Mouse (Mus musculus) heart, postnatal 0 days (tissue): ENCODE data around the gene Ncoa5. TPM values are rescaled to one million over a fixed set of nuclear protein-coding genes. Genes with fewer than 3 reads are reported as not detected.

ENCODE experiments used
- ATAC-seq: fragments of 200-750 bp; cut with Nextera tagmentation; 2 replicates; pipeline ENCODE4 v1.8.0; 2017; ENCODE audit warnings: low read depth, moderate number of reproducible peaks, moderate library complexity; ENCODE audit not compliant: insufficient read depth
- DNase-seq: peaks from one replicate; pipeline ENCODE4 v3.0.0-alpha.2; 2016; ENCODE audit warnings: low spot score
- H3K27ac ChIP-seq: fragments of 300-500 bp; sonication (generic); 2 replicates; pipeline ENCODE4 v1.5.1; 2014; ENCODE audit warnings: low read depth, mild to moderate bottlenecking
- H3K27me3 ChIP-seq: fragments of 300-500 bp; sonication (generic); 2 replicates; pipeline ENCODE4 v1.6.1; 2014; ENCODE audit warnings: low read length, mixed read lengths; ENCODE audit not compliant: control insufficient read depth, insufficient read depth
- H3K36me3 ChIP-seq: fragments of 300-500 bp; sonication (generic); replicated peaks from 2 replicates; pipeline ENCODE4 v1.6.1; 2014; ENCODE audit warnings: low read length, mixed read lengths; ENCODE audit not compliant: control insufficient read depth, insufficient read depth
- H3K4me1 ChIP-seq: fragments of 300-500 bp; sonication (generic); 2 replicates; pipeline ENCODE4 v1.6.1; 2014; ENCODE audit warnings: antibody characterized with exemption; ENCODE audit not compliant: control insufficient read depth, insufficient read depth
- H3K4me2 ChIP-seq: fragments of 300-500 bp; sonication (generic); 2 replicates; pipeline ENCODE4 v1.6.1; 2014; ENCODE audit warnings: low read depth, mild to moderate bottlenecking, low read length, moderate library complexity
- H3K4me3 ChIP-seq: fragments of 300-500 bp; sonication (generic); 2 replicates; pipeline ENCODE4 v1.5.1; 2014; ENCODE audit warnings: low read depth, low read length
- H3K9ac ChIP-seq: fragments of 300-500 bp; sonication (generic); replicated peaks from 2 replicates; pipeline ENCODE4 v1.6.1; 2014; ENCODE audit warnings: low read depth, low read length, mixed read lengths
- H3K9me3 ChIP-seq: fragments of 300-500 bp; sonication (generic); replicated peaks from 2 replicates; pipeline ENCODE4 v1.6.1; 2016; ENCODE audit warnings: low read length; ENCODE audit not compliant: control insufficient read depth
- CTCF ChIP-seq: IDR thresholded peaks from 2 replicates; pipeline ENCODE4 v1.5.1; 2016; ENCODE audit warnings: antibody characterized with exemption, control low read depth, low read depth
- EP300 ChIP-seq: IDR thresholded peaks from 2 replicates; pipeline ENCODE4 v1.6.1; 2016; ENCODE audit warnings: antibody characterized with exemption, low read depth
- WGBS: fragments of 180-500 bp; shearing (Covaris S2); extraction: QIAGEN DNeasy Blood & Tissue Kit; methylation state at CpG from one replicate; pipeline ENCODE4 v1.1.7; 2014; 5-methylcytosine and 5-hydroxymethylcytosine counted together
- polyA plus RNA-seq: library from polyadenylated mRNA; unstranded; fragments of >200 nt; fragmentation: Nextera tagmentation; extraction: Ambion mirVana; gene quantifications from 2 replicates; pipeline ENCODE4 v1.2.1, GENCODE M21; 2015
- total RNA-seq: library from RNA; depleted of rRNA; stranded (reverse); fragments of >200 nt; gene quantifications from 2 replicates; pipeline ENCODE4 v1.2.3, GENCODE M21; 2014; ENCODE audit warnings: low replicate concordance

The Ncoa5 gene
- total and polyA plus RNA-seq, 2 experiments from 2014 or later: 20.8 to 30.7 TPM

DNA sequence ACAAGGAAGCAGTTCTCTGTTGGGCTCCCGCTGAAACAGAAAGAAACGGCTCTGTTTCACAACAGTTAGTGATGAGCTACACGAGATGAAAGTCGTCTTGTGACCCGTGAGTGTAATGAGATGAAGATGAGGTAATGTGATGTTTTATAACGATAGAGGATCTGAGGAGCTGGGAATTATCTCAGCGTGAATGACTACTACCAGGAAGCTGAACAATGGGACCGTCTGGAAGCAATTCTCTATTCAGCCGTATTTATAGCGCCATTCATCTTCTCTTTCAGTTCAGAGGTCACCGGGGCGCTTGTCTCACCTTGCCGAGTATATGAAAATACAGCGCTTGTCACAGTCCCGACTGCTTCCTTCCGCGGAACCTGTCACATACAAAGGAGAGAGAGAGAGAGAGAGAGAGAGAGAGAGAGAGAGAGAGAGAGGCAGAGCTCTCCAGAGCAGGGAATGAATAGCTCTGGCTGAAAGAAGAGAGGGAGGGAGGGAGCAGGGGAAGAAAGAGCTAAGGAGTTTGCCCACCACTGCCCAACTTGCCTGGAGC, 8.5 kb upstream of the Ncoa5 start:
- Histone ChIP-seq H3K9me3 (no peaks in the 10 kb centered on the region), H3K9ac (no peak overlapping the region), H3K4me3 (no peak overlapping the region), H3K27me3 (no peaks in the 10 kb centered on the region), H3K36me3 (no peaks in the 10 kb centered on the region), H3K4me1 (no peaks in the 10 kb centered on the region), H3K27ac (no peak overlapping the region), H3K4me2 (peak overlapping the region; percentile 9; the same call in 1 of the 2 replicates)
- 29% methylated on average over 17 of the region's 17 CpGs for WGBS
- TF ChIP-seq CTCF: no peak
- TF ChIP-seq EP300: no peak
- ATAC-seq (no peak), DNase-seq (no peak)

DNA sequence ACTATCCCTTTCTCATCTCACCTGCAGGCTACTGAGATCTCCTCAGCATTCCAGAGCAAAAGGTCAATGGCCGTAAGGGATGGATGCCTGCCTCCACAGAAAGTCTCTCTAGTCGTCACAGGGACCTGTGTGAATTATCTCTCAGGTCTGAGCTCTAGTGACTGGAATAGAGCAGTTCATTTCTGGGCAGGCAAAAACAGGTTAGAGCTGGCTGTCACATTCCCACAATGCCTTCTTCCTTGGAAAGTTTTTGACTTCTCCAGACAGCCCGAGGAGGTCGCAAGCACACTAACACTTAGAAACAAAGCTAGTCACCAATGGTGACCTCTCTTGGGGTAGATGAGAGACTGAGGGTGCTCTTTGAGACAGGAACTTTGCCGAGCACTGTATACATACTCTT, 7.5 kb upstream of the Ncoa5 start:
- ATAC-seq: no peak
- no peaks in the 10 kb centered on the region for H3K4me1 ChIP-seq
- no peak for TF ChIP-seq EP300
- no peak for TF ChIP-seq CTCF
- H3K27ac ChIP-seq: no peak overlapping the region
- no peaks in the 10 kb centered on the region for H3K36me3 ChIP-seq
- H3K4me2 ChIP-seq: no peak overlapping the region
- no peak overlapping the region for H3K4me3 ChIP-seq
- no peak overlapping the region for H3K9ac ChIP-seq
- H3K27me3 ChIP-seq: no peaks in the 10 kb centered on the region
- no peak for DNase-seq
- WGBS: 65% methylated on average over 5 of the region's 5 CpGs
- H3K9me3 ChIP-seq: no peaks in the 10 kb centered on the region

DNA sequence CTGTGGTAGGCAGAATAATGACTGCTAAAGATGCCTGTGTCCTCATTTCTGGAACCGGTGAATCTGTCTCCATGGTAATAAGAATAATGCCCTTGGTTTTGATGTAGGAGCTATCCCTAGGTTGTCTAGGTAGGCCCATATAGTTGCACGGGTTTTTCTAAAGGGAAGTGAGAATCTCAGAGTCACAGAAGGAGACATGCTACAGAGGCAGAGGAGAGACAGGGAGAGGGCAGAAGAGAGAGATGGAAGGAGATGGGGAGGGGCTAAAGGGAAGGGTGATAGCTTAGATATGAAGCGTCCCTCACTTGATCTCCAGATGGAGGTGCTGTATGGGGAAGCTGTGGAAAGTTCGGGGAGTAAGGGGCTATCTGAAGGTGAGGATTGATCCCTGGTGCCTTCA, 2.7 kb upstream of the Ncoa5 start:
- H3K4me2 ChIP-seq: no peak overlapping the region
- WGBS: 55% methylated on average over 4 of the region's 4 CpGs

GRCm38 (mm10) chr2:165035058-165035431, 378 bp upstream of the Ncoa5 start:
- Histone ChIP-seq H3K27ac (no peak overlapping the region), H3K4me1 (peaks cover 7% of the 10 kb centered on the region; the same call in 1 of the 2 replicates), H3K27me3 (no peaks in the 10 kb centered on the region), H3K4me3 (peak overlapping the region; percentile 96), H3K4me2 (peak overlapping the region; percentile 65), H3K9me3 (no peaks in the 10 kb centered on the region), H3K36me3 (no peaks in the 10 kb centered on the region), H3K9ac (no peak overlapping the region)
- WGBS: 46% methylated on average over 5 of the region's 5 CpGs
- DNase-seq: no peak
- TF ChIP-seq CTCF (no peak), EP300 (no peak)
- ATAC-seq: no peak

More for the DNA sequence above, 2.7 kb upstream of the Ncoa5 start:
- no peak overlapping the region for H3K4me3 ChIP-seq
- H3K9ac ChIP-seq: no peak overlapping the region
- no peak overlapping the region for H3K27ac ChIP-seq
- peaks cover 7% of the 10 kb centered on the region; the same call in 1 of the 2 replicates for H3K4me1 ChIP-seq
- DNase-seq: no peak
- TF ChIP-seq CTCF (no peak), EP300 (no peak)
- no peak for ATAC-seq
- H3K9me3 ChIP-seq: no peaks in the 10 kb centered on the region
- no peaks in the 10 kb centered on the region for H3K36me3 ChIP-seq
- H3K27me3 ChIP-seq: no peaks in the 10 kb centered on the region

DNA sequence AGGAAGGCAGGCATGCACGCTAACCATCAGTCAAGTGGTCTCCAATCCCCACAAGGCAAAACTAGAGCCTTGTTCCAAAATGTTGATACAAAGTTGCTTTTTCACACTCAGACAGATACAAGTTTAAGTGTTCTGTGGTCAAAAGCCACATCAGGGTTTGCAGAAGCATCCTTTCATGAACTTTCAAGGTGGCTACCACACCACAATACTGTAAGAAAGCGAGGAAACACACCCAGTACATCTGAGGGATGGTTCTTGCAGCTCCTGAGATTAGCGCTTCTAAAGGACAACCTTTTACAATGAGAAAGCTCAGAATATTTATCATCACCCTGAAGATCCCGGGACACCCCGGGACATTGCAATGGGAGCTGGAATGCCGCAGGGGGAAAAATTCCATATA, 1.4 kb downstream of the Ncoa5 start:
- peaks cover 7% of the 10 kb centered on the region; the same call in 1 of the 2 replicates for H3K4me1 ChIP-seq
- DNase-seq: no peak
- TF ChIP-seq EP300 (no peak), CTCF (no peak)

DNA sequence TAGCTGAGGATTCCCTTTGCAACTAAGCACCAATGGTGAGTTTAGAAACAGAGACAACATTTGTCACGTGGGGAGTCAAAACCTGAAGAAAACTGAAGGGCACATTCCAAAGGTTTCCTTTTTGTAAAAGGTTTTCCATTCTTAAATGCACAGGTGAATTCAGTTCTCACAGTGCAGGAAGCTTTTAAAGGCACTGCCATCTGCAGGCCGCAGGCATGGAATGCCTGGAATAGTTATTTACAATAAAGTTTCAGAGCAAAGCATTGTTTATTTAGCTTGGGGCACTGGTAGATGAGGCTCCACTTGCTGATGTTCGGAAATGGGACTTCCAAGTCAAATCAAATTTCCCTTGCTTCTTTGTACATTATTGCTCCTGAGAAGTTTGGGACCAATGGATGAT, 2.1 kb downstream of the Ncoa5 start:
- no peak for TF ChIP-seq EP300
- peak; percentile 41 for TF ChIP-seq CTCF
- H3K9me3 ChIP-seq: no peaks in the 10 kb centered on the region
- DNase-seq (no peak), ATAC-seq (no peak)
- H3K4me3 ChIP-seq: no peak overlapping the region
- H3K27ac ChIP-seq: no peak overlapping the region
- no peaks in the 10 kb centered on the region for H3K27me3 ChIP-seq
- peaks cover 7% of the 10 kb centered on the region; the same call in 1 of the 2 replicates for H3K4me1 ChIP-seq
- 47% methylated on average over 3 of the region's 3 CpGs for WGBS
- no peak overlapping the region for H3K4me2 ChIP-seq
- H3K9ac ChIP-seq: no peak overlapping the region
- H3K36me3 ChIP-seq: no peaks in the 10 kb centered on the region

More for the DNA sequence above, 1.4 kb downstream of the Ncoa5 start:
- no peaks in the 10 kb centered on the region for H3K27me3 ChIP-seq
- peak overlapping the region; percentile 65 for H3K4me2 ChIP-seq
- 34% methylated on average over 6 of the region's 6 CpGs for WGBS
- H3K9me3 ChIP-seq: no peaks in the 10 kb centered on the region
- ATAC-seq: no peak
- peak overlapping the region; percentile 96 for H3K4me3 ChIP-seq
- no peak overlapping the region for H3K27ac ChIP-seq
- H3K36me3 ChIP-seq: no peaks in the 10 kb centered on the region
- peak overlapping the region; percentile 96; the same call in 1 of the 2 replicates for H3K9ac ChIP-seq
